Mouse (Mus musculus) layer of hippocampus, postnatal 25 days (tissue): ENCODE measurements at regions not wholly inside any gene's neighbourhood (a gene's known extent, or its start where the extent isn't known, plus 50 kb on each side); places are given as distances from the start of the nearest gene placed in this dataset.

Experiments used
- DNase-seq, 2 experiments: peaks; one replicate each; pipeline ENCODE4 v3.0.0; 2022; ENCODE audit warnings: mixed read lengths in 2 of 2, low spot score in 1 of 2; ENCODE audit errors: extremely low spot score in 1 of 2

DNA sequence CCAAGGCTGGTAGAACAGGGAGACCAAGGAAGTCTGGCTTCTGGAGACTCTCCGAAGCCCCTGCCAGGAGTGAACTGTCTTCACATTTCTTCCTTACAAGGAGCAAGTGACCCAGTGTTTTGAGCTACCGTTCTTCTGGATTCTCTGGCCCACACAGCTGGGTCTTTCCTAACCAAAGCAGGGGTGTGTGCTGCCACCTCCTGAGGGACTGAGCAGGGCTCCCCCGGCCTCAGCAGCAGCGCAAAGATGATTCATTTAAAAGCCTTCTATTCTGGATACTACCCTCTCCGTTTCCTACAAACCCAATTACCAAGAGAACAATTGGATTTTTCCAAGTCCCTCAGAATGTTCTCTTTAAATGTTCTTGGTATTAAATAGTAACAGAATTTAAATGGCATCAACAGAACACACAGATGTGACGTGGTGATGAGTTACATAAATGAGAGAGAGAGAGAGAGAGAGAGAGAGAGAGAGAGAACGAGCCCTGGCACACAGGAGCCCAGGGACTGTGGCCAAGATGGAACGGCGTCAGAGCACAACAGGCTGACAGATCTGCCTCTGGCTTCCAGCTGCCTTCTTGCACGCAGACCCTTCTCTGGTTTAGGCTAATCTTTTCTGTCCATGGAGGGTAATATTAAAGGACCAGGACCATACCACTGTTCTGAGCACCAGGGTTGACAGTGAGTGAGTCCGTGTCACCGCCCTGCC, 191.6 kb downstream of the Agtpbp1 start:
- peak in 1 of 2 experiments; percentile 56 for DNase-seq

DNA sequence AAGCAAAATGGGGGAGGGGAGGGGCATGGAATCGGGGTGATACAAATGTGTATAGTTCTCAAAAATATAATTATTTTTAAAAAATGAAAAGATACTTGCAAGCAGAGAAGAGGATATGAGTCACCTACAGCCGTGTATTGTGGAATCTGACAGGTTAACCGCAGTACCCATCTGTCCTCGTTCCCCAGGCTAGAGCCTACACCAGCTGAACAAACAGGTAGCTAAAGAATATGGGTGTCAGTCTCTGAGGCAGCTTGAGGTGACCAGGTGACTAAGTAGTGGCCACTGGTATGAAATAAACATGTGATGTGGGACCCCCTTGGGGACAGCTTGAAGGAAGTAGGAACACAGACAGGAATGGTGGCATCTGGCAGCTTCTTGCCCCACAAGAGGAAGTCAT, 192.2 kb downstream of the Agtpbp1 start:
- no peak for DNase-seq

DNA sequence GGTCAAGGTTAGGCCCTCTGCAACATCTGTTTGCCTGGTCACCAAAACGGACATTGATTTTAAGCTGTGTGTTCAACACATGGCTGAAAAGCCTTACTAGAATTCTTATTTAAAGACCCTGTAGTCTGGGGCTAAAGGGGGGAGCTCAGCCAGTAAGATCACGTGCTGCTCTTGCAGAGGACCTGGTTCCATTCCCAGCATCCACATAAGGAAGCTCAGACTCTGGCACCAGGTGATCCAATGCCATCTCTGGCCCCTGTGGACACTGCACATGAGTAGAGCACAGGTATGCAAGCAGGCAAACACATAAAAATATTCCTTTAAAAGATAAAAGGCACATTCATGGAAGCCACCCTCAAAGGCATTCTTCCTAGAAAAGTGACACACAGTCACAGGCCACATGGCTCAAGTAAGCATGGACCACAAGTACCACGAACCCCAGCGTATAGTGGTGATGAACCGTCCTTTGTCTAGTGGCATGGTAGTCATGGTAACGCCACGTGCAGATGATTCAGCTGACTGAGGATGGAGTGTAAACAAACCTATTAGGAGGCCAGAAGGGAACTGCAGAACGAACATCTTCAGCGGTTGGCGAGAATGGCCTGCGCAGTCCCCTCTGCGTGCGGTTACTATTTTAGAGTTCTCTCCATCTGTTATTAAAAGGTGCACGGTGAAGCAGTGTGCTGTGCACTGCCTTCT, 197.3 kb downstream of the Agtpbp1 start:
- DNase-seq, result no peak

DNA sequence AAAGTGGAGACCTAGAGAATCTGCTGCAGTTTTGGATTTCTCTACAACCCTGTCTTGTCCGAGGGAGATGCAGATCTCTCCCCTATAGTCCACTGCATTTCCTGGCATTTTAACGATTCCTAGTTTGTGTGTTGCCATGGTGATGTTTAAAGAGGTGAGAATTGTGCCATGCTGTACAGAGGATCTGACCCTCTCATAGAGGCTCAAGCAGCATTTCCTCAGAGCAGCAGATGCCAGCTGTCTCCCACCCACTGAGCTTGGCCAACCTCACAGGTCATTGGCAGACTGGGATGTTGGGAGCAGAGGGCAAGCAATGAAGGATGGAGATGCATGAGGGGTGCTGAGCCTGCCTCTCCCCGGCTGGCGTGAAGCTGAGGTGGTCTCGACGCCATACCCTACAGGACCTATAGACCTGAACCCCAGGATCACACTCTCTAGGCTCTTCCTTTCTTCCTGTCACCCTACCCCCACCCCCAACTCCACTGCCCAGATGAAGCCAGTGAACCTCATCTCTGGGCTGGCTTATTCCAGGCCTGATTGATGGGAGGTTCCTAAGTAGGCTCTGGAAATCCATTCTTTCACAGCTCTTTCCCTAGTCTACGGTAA, 198.0 kb downstream of the Agtpbp1 start:
- no peak for DNase-seq

DNA sequence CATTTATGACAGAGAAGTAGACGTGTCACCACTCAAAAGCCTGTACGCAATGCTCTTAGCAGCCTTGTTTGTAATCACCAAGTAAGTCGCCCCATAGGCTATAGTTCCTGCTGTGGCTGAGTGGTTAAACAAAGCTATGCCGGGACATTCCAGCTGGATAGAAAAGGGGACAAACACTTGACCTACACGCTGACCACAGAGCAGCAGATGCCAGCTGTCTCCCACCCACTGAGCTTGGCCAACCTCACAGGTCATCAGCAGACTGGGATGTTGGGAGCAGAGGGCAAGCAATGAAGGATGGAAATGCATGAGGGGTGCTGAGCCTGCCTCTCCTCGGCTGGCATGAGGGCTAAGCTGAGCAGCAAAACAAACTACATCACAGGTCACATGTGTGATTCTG, 199.2 kb downstream of the Agtpbp1 start:
- DNase-seq, result no peak

DNA sequence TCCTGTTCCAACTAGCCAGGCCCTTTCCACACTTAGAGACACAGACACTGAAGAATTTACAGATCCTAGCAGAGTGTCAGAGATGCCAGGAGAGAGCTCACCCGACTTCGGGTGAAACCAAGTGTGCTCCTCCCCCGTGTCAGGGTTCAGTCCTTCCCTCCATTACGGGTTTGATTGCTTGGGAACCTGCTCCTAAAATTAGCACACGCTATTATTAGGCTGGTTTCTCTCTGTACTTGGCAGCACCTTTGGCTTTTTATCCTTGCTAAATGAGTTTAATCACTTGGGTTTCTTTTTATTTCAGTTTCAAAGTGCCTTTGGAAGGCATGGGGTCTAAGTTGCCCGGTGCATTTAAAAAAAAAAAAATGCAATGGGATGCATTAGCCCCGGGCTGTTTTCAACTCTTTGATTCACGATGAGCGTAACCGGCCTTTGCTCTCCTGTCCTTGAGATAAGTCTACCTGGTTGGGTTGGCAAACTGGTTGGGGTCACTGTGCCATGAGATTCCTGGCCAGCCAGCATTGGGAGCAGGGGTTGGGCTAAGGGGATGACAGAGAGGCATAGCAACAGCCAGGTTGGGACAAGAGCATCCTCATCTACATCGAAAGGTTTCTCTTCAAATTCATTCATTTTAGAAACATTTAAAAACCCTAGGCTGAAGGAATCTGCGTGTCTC, 214.7 kb downstream of the Agtpbp1 start:
- no peak for DNase-seq

DNA sequence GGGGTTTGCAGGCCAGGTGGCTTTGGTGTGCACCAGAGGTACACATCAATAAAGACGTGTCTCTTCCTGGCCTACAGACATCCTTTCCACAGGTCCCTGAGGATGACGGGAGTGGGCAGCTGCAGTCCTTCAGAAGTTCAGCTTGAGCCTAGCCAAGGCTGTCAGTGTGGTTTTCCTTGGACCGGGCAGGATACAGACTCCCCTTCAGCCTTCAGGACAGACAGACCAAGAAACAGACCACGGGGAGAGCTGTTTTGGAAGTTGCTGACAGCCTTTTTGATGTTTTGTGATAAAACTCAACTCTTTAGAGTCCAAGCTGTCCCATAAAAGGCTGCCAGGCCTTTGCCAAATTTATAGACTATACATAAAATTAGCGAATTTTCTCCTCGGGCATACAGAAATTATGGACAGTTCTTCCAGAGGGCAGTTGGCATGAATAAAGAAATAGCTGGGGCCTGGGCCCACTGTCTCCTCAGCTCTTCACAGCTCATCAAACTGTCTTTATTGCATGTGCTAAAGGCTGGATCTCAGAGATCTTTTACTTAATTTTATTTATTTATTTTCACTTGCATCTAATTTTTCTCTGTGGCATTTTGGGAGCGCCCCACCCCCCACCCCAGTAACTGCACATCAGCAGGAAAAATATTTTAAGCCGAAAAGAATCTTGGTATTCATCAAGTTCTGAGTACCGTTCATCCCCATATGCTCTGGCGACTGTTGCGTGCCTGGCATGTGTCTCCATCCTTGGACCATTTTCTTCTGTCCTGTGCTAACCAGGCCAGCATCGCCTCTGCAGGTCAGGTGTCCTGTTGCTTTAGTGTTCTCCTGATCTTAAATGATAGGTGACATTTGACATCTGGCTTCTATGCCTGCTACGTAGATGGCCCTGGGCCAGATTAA, 216.2 kb downstream of the Agtpbp1 start:
- DNase-seq, result no peak

DNA sequence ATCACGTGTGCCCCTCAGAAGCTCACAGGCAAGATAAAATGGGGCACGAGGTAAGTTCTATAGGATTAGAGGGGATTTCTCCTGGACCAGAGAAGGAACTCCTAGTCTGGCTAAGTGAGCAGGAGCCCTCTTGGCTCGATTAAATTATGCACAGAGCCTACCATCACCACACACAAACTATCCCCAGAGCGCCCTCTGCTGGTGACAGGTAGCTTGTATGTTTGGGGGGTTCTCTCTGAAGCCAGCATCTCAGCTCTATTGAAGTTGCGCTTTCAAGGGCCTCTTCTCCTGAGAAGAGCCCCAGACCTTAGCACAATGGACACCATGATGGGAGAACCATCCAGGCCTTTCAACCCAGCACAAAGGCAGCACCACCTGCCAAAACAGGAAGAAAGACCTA, 219.6 kb downstream of the Agtpbp1 start:
- DNase-seq, result peak; percentile 81 to 98

DNA sequence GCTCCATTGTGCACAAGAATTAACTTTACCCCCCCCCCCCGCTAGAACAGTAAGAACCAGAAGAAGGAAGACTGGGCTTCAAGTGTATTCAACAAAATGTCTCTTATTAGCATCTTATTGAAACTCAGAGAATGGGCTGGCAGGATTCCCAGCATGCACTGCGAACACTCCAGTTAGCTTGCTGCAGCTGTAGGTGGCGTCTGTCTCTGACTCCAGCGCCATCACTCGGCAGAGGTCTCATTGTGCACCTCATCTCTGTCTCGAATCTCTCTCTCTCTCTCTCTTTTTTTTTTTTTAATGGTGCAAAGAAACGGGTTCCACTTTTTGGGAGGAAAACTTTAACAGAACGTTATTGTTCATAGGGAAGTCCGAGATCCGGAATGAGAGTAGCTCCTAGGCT, 221.6 kb downstream of the Agtpbp1 start:
- peak in 1 of 2 experiments; percentile 29 for DNase-seq

DNA sequence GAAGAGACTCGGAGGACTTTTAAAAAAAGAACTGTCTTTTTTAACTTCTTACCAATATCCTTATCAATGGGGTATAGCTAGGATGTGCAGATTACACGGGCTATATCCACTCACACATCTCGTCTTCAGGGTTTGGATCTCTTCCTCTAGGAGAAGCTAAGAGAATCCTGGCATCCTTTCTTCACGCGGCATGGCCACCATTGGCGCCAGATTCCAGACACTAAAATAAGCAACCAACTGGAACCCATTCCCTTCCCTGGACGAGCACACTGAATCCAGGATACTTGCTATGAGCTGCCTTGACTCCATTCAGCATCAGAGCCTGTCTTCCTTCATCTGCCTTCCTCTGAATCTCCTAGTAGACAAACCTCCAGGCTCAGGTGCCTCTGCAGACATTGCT, 223.7 kb downstream of the Agtpbp1 start:
- DNase-seq, result no peak

DNA sequence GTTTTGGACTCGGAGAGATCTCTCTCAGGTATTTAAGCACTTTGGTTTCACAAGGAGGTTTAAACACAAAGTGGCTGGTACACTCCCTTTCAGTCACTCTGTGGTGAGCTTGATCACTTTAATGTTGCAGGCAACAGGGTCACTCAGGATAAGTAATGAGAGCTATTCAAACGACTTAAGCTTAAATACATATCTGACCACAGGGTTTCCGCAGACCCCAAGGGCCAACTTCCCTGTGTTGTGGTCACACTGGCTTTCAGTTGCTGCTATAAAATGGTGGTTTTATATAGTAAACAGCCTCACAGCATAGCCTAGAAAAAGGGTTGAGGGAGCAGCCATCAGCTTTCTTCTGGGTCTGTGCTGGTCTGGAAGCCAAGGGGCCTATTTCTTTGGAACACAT, 225.0 kb downstream of the Agtpbp1 start:
- DNase-seq, result no peak

DNA sequence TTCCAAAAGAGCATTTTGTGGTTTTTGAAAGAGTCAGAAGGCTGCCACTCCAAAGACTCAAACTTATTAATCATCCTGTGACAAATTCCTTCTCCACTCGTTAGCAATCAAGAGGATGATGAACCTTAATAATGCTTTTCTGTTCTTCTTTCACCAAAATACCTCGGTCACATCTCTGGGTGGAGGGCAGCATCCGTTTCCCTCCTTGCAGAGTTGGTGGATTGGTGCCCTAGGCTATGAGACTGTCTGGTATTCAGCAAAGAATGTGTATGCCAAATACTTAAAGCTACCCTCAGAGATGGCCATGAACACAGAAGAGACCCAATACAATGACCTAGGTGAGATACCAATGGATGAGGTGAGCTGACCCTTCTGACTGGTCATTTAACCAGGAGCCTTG, 226.6 kb downstream of the Agtpbp1 start:
- no peak for DNase-seq

DNA sequence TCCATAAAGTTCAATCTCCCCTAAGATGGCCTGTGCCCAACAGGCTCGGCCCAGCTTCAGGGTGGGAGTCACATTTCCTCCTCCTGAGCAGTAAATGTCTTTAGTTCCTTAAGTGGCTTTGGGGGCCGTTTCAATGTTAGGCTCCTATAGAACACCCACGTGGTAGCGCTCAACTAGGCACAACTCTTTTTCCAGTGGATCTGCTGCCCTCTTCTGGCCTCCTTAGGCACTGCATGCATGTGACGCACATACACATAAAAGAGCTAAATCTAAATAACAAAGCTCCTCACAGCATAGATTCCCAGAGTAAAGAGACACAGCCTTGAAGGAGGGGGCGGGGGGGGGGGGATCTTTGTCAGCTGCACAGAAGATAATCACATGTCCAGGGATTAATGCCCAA, 233.6 kb downstream of the Agtpbp1 start:
- peak in 1 of 2 experiments; percentile 14 for DNase-seq

DNA sequence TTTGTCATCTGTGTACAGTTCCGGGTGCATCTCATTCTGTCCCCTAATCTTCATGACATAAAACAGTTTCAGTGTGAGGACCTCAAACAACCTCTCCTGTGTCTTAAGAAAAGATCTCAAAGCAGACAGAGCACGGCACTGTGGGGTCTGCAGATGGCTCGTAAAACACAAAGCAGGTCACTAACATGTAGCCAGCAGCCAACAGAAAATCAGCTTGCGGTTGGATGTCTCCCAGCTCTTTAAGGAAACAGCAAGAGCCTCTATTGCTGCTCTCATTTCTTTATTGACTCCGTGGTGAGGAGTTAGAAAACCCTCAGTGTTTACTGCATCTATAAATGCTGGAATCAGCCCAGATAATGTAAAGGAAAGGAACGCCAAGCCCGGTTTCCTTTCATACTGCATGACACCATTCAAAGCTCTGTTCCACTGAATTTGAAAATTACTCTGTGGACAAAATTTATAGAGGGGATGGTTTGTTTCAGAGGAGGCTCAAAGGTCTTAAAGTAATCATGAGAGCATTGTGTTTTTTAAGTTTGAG, 234.3 kb downstream of the Agtpbp1 start:
- no peak for DNase-seq

DNA sequence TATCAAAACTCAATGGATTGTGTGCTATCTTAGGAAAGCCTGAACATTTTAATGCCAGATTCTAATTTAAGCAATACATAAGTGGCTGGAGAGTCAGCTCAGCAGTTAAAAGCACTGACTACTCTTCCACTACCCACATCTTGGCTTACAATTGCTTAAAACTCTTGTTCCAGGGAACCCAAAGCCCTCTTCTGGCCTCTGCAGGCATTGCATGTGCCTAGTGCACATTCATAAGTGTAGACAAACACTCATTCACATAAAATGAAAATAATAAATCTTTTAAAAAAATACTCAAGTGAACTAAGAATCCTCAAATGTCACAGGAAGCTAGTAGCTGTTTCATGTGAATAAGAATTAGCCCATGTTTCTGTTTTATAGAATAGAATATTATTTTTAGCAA, 236.5 kb downstream of the Agtpbp1 start:
- DNase-seq, result no peak

DNA sequence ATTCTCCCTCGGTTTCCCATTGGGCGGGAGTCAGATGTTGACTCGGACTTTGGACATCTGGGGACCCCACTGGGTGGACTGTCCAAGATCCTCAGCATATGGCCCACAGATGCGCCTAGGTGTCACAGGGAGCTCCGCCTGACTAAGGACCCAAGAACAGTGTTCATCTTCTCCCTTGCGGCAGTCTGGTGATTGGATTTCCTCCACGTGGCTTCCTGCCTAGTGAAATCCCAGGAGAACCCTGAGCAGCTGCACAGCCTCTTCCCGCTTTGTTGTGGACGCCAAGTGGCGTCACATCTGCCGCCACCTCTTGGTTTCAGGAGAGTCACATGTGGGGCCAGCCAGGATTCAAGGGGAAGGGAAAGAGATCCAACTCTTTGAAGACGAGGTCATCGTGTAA, 243.2 kb downstream of the Agtpbp1 start:
- no peak for DNase-seq

DNA sequence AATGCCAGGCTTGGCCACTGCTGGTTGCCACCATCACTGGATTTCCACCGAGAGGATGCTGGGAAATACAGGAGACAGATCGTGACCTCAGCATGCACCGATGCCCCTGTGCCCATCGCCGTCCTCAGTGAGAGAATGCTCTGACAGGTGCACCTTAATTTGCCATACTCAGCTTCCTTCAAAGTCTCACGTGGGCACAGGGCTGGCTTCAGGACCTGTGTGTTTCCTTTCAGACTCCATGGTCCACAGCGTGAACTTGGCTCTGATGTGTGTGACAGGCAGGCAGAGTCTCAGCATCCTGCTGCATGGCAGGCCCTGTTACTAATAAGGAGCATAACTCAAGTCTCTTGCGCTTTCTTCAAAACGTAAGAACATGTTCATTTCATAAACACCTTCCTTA, 246.6 kb downstream of the Agtpbp1 start:
- DNase-seq, result no peak

DNA sequence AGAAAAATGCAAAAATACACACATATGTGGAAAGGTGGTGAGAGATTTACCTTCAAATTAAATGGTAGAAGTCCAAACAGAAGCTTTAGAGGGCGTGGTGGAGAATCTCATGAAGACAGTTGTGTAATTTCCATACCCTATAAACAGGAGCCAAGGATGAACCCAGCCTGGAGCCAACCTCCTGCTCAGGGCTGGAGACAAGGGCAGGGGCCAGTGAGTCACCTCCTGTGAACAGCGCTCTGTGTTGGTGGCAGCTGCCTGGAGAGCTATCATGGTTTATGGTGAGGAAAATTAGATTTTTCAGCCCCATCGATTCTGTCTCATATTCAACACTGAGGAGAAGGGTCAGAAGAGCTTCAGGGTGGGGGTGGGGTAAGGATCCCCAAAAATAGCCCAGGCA, 261.1 kb downstream of the Agtpbp1 start:
- DNase-seq, result no peak

DNA sequence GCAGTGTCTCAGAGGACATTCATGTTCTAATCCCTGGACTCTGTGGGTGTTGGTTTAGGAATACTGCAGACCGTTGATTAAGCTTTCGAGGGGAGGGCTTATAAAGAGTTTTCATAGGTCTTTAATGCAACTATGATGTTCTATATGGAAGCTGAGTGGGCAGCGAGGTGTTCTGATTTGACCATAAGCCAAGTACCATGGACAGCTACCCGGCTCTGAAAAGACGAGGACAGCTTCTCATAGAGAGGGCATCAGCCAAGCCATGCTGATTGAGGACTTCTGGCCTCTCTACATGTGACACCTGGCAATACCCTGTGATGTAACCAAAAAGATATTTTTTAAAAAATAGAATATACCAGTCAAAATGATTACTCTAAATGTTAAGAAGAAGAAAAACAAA, 261.6 kb downstream of the Agtpbp1 start:
- no peak for DNase-seq

DNA sequence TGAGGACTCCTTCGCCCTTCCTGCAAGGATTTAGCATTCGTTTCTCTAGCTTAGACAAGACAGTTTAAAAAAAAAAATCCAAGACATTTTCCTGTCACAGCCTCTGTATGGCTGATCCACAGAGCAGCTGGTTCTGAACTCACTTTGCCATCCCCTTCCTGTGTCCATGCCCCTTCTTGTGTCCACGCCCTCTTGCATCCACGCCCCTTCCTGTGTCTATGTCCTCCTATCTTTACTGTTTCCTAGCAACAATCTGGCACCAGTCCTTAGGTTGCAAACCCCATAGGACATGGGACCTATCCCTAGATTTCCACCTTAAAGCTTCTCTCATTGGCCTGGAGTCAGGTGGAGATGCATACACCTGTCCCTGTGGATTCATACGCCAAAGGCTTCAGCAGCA, 264.8 kb downstream of the Agtpbp1 start:
- DNase-seq, result no peak
